ENCODE assay signal across 8 mouse cellular contexts in the genomic region with DNA sequence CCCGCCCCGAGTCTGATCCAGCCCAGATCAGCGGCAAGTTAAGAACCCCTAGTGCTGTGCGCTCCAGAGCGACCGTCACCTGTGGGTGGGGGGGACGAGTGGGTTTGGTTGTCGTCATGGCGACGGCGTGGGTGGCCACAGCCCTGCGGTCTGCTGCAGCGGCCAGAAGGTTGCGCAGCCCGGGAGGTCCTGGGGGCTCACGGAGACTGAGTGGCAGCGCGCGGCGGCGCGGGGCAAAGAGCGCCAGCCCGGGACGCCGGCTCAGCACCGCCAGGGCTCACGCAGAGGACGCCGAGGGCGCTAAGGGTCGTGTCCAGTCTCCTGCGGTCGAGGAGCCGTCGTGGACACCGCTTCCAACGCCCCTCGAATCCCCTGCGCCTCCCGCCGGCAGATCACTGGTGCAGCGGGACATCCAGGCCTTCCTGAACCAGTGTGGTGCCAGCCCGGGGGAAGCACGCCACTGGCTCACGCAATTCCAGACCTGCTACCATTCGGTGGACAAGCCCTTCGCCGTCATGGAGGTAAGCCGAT. TPM values are rescaled to one million over a fixed set of nuclear protein-coding genes. Genes with fewer than 3 reads are reported as not detected.
A peak's percentile ranks its signal among the peaks of the same experiment; 100 is the strongest.
DNase-seq lines count a peak whose midpoint lies in the region; ATAC-seq and TF ChIP-seq lines count a peak whose summit lies in the region.

TSS of gene Nags (plus strand) at position 43 of the 531 bp plus-strand sequence.

- H3K9me3 ChIP-seq in lung, embryonic 14.5 days (ENCODE audit: low read depth, low read length) = no peaks in the 10 kb centered on the region
- no peaks in the 10 kb centered on the region for H3K9me3 ChIP-seq in embryonic facial prominence, embryonic 14.5 days (ENCODE audit: control insufficient read depth, low read length)
- H3K9me3 ChIP-seq in limb, embryonic 12.5 days = no peaks in the 10 kb centered on the region

- peak within 1 kb of the TSS; percentile 31 for H3K4me3 ChIP-seq in lung, embryonic 14.5 days (ENCODE audit: low read depth, low read length)
- H3K4me3 ChIP-seq in embryonic facial prominence, embryonic 14.5 days (ENCODE audit: low read depth, low read length) = peak within 1 kb of the TSS; percentile 33
- peak within 1 kb of the TSS; percentile 38 for H3K4me3 ChIP-seq in limb, embryonic 12.5 days (replicated peaks)

- DNase-seq in lung, embryonic 14.5 days = peak; percentile 25
- no peak for DNase-seq in lung, postnatal 36 days
- no peak for DNase-seq in embryonic facial prominence, embryonic 14.5 days (ENCODE audit: low spot score)
- DNase-seq in retina, postnatal 1 day = peak; percentile 74
- no peak for DNase-seq in urinary bladder, postnatal 25 days (ENCODE audit: low spot score)
- DNase-seq in spleen, postnatal 14 days (ENCODE audit: low spot score in 2 of 2) = no peak

- H3K9ac ChIP-seq in lung, embryonic 14.5 days = no peak within 1 kb of the TSS
- H3K9ac ChIP-seq in embryonic facial prominence, embryonic 14.5 days (ENCODE audit: low read depth, low read length) = no peak within 1 kb of the TSS; the same call in 1 of the 2 replicates
- peak within 1 kb of the TSS; percentile 40 for H3K9ac ChIP-seq in limb, embryonic 12.5 days (replicated peaks)

- TF ChIP-seq CTCF in lung, embryonic 14.5 days (IDR thresholded peaks at IDR 0.05; ENCODE audit: low read depth) = no peak

- peaks cover 4% of the 10 kb centered on the region; the same call in 1 of the 2 replicates for H3K4me1 ChIP-seq in lung, embryonic 14.5 days (ENCODE audit: insufficient read depth)
- H3K4me1 ChIP-seq in embryonic facial prominence, embryonic 14.5 days (ENCODE audit: control insufficient read depth, insufficient read depth, low read length) = no peaks in the 10 kb centered on the region
- peaks cover 30% of the 10 kb centered on the region for H3K4me1 ChIP-seq in limb, embryonic 12.5 days (replicated peaks)

- no peak within 1 kb of the TSS for H3K27ac ChIP-seq in lung, embryonic 14.5 days (ENCODE audit: low read depth)
- no peak within 1 kb of the TSS for H3K27ac ChIP-seq in embryonic facial prominence, embryonic 14.5 days (replicated peaks; ENCODE audit: low read depth, low read length)
- H3K27ac ChIP-seq in limb, embryonic 12.5 days = no peak within 1 kb of the TSS

- H3K4me2 ChIP-seq in lung, embryonic 14.5 days = peak within 1 kb of the TSS; percentile 59
- peak within 1 kb of the TSS; percentile 45 for H3K4me2 ChIP-seq in embryonic facial prominence, embryonic 14.5 days (ENCODE audit: low read depth, low read length)
- peak within 1 kb of the TSS; percentile 60 for H3K4me2 ChIP-seq in limb, embryonic 12.5 days

- 1% methylated on average over 50 of the region's 50 CpGs for WGBS in lung, embryonic 14.5 days
- WGBS in embryonic facial prominence, embryonic 14.5 days = 3% methylated on average over 14 of the region's 50 CpGs
- 2% methylated on average over 50 of the region's 50 CpGs for WGBS in limb, embryonic 12.5 days

- H3K36me3 ChIP-seq in lung, embryonic 14.5 days (ENCODE audit: insufficient read depth) = no peaks in the 10 kb centered on the region
- no peaks in the 10 kb centered on the region for H3K36me3 ChIP-seq in embryonic facial prominence, embryonic 14.5 days (ENCODE audit: control insufficient read depth, insufficient read depth, low read length)
- H3K36me3 ChIP-seq in limb, embryonic 12.5 days = no peaks in the 10 kb centered on the region

- H3K27me3 ChIP-seq in lung, embryonic 14.5 days (ENCODE audit: insufficient read depth, low read length) = peaks cover 51% of the 10 kb centered on the region
- peaks cover 55% of the 10 kb centered on the region for H3K27me3 ChIP-seq in embryonic facial prominence, embryonic 14.5 days (replicated peaks; ENCODE audit: control insufficient read depth, insufficient read depth, low read length)
- H3K27me3 ChIP-seq in limb, embryonic 12.5 days = peaks cover 80% of the 10 kb centered on the region

- ATAC-seq in lung, embryonic 14.5 days (ENCODE audit: insufficient read depth) = peak; percentile 10; the same call in 1 of the 2 replicates
- 0 out of 2 replicates have a peak, but pooled peaks have one; percentile 20 for ATAC-seq in embryonic facial prominence, embryonic 14.5 days (ENCODE audit: low read depth)
- ATAC-seq in limb, embryonic 12.5 days (ENCODE audit: insufficient number of reproducible peaks, insufficient read depth, low FRiP score, low TSS enrichment, low read depth) = no peak
- no peak for ATAC-seq in activated CD4-positive, CD25-positive, alpha-beta regulatory T cell, adult 4 months

RNA-seq across cellular contexts. Expression of gene Nags, which starts in this region (rescaled TPM):
- polyA plus RNA-seq in lung, embryonic 14.5 days (2014; fragmentation: Nextera tagmentation; extraction: Ambion mirVana) = not detected in 2 replicates
- polyA plus RNA-seq in embryonic facial prominence, embryonic 14.5 days (2014; fragmentation: Nextera tagmentation; extraction: Ambion mirVana) = 0.28 and 0.49 TPM in 2 replicates
- 0.24 TPM in 1 of 2 replicates, not detected in the other for polyA plus RNA-seq in limb, embryonic 12.5 days (2016; fragmentation: Nextera tagmentation; extraction: Ambion mirVana)
- not detected for polyA plus RNA-seq in activated CD4-positive, CD25-positive, alpha-beta regulatory T cell, adult 4 months (2017; shearing (Covaris generic))

Comparison
In these comparisons a context has a peak if more than half of its experiments do, and no peak if none do; other contexts are left out.
1. Peak in DNase-seq, ATAC-seq, H3K4me3 ChIP-seq and H3K4me2 ChIP-seq in lung, embryonic 14.5 days; RNA of the gene not detected or under 1 TPM.
2. Peak in ATAC-seq, H3K4me3 ChIP-seq and H3K4me2 ChIP-seq in embryonic facial prominence, embryonic 14.5 days; RNA of the gene not detected or under 1 TPM.